Mouse (Mus musculus) cerebellum, adult 8-10 months (tissue): ENCODE data around the gene Lep.

Experiments
- DNase-seq: peaks from one replicate; pipeline ENCODE4 v3.0.0; 2022

Lep gene

DNA sequence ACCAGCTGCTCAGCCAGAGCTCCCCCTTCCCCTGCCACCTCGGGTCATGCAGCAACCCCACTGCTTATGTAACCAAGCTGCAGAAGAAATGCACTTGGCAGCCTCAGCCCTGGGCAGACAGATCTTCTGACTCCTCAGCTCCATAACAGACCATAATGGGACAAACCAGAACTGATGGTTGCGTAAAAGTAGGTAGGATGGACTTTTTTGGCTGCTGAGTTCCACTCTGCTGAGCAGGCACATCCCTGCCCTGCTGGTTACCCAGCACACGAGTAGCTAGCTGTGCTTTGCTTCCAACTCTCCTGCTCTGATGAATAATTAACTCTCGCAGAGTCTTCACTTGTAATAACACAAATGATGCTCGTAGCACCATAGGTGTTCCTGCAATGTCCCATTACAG is 10.1 kb upstream of the Lep start:
- no peak for DNase-seq

DNA sequence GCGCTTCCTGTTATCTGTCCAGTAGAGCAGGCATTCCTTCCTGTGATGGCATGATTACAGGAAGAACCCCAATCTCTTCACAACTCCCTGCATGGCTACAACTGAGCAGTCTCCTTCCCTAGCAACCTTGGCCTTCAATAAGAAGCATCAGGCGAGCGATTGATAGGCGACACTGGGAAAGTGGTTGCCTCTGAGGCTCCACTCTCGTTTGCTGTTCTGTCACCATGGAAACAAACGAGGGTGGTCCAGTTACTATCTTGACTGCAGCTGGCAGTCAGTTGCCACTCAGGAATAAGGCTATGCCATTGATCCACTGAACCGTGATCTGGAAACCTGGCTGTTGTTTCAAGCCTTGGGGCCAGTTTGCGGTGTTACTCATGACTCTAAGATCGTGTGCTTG is 7.8 kb upstream of the Lep start:
- DNase-seq, result no peak

DNA sequence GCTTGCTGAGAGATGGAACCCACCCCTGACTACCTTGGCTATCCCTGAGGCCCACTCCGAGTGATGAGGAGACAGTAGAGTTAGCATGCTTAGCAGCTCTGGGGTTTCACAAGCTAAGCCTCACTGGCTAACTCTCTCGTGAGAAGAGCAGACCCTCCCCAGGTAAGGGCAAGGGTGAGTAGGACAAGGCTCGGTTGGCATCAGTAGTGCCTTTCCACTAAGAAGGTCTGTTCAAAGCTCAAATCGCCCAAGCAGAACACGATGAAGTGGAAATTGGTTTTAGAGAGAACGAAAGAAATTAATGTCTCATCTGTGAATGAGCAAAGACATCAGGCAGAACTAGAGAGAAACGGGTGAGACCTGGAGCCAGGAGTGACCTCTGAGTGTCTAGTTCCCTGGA is 6.8 kb upstream of the Lep start:
- no peak for DNase-seq

DNA sequence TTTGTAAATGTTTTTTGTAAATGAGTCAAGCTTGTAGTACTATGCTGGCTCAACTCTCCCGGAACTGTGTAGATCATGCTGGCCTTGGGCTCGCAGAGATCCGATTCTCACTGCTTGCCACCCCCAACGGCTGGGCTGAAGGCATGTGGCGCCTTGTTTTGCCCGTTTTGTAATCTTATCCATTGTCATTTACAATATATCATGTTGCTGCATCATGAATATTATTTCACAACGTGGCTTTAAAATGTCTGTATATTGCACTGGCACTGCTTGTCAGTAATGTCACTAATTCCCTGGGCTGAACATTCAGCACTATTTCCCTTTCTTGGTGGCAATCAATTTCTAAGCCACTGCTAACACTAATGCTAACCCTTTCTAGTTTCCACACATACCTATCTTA is 3.6 kb upstream of the Lep start:
- no peak for DNase-seq

DNA sequence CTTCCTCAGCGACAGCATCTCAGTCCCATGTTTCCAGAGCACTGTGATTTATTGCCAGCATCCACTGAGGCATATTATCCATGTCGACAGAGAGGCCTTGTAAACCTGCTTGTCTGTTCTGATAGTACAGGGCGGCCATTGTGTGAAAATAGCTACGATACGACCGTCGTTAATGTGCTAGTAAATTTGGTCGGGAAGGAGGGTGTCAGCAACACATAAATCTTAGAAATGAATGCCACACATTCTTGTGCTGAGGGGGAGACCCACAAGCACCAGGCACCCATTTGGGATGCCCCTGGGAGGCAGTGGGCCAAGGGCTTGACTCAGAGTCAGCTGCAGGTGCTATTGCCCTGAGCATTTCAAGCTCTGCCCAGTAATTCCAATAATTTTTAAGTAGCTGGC is 6.4 kb downstream of the Lep start:
- no peak for DNase-seq

GRCm38 (mm10) chr6:29072258-29072657 is 12.2 kb downstream of the Lep start:
- peak; percentile 55 for DNase-seq

GRCm38 (mm10) chr6:29073462-29074132 is 13.6 kb downstream of the Lep start:
- DNase-seq, result peak; percentile 33

DNA sequence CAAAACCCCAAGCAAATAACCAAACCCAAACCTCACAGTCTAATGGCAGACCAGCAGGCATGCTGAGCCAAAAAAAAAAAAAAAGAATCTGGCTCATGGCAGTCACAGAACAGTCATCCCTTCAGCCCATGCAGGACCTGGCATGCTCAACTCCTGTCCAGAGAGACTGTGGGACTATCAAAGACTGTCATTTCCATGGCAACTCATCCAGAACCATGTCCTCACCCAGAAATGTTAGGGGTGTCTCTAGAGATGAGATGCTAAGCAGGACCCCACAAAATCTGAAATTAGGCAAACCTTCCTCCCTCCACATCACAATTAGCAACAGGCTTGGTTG is 14.1 kb downstream of the Lep start:
- DNase-seq, result no peak

DNA sequence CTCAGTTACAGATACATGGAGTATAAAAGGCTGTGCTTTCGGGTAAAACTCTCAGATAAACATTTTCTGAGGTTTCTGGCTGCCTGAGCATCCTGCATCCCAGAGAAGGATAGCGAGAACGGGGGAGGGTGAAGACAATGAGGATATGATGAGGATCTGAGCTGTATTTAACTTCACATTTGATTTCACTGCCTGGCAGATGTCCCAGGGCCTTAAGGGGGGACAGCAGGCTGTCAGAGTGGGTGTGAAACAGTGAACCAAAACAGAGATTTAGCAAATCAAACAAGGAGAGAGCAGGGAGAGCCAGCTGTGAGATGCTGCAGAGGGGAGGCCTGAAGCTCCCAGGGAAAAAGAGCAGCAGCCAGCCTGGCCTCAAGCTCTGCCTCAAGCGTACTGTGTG is 19.3 kb downstream of the Lep start:
- DNase-seq, result no peak

- DNase-seq, result no peak
Observed at GRCm38 (mm10) chr6:29081826-29082363, 21.9 kb downstream of the Lep start.

- DNase-seq, result no peak
Observed at GRCm38 (mm10) chr6:29082776-29083354, 22.8 kb downstream of the Lep start.

GRCm38 (mm10) chr6:29084401-29084800 is 24.4 kb downstream of the Lep start:
- DNase-seq, result no peak

DNA sequence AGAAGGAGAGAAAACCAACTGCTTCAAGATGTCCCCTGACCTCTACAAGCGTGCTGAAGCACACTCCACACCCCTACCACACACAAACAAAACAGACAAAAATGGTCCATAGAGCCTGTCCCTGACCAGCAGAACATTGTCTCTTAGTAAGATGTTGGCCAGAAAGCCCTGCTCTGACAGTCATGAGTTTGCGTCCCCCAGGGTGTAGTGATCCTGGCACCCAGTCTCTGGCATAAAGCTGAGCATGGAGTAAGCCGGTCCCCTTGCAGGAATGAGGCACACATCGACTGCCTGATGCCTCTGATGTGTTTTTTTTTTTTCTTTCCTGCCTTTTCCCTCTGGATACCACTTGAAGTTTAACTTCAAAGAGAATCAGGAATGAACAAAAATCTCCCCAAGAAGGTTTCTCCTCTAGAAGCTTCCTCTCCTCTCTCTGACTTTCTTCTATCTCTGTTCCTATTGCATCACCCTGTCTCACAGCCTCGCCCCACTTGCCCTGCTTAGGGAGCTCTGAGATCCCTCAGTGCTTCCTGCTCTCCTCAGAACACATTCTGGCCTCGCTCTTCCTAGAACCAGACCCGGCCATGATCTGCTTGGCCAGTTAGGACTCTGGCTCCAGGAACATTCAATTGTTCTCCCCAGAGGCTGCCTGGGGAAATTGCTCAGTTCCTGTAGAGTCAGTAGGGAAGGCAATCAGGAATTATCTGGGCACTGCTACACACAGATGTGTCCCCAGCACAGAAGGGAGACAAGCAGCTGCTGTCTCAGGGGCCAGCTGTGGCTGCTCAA is 28.1 kb downstream of the Lep start:
- no peak for DNase-seq

GRCm38 (mm10) chr6:29092234-29092633 is 32.2 kb downstream of the Lep start:
- no peak for DNase-seq

DNA sequence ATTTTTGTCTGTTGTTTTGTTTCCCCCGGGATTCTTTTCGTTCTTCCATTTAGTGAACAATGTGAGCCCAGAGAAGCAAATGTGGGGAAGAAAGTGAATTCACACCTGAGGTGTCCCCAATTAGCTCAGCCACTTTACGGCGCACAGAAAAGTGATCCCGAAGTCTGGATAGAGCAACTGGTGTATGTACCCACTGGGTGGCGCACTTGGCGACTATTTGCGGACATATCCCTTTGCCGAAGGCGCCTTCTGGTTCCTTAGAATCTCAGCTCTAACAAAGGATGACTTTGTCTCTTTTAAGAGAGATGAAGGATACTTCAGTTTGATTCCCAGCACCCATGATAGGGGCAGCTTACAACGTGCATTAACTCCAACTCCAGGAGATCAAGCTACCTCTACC is 32.9 kb downstream of the Lep start:
- DNase-seq, result no peak

DNA sequence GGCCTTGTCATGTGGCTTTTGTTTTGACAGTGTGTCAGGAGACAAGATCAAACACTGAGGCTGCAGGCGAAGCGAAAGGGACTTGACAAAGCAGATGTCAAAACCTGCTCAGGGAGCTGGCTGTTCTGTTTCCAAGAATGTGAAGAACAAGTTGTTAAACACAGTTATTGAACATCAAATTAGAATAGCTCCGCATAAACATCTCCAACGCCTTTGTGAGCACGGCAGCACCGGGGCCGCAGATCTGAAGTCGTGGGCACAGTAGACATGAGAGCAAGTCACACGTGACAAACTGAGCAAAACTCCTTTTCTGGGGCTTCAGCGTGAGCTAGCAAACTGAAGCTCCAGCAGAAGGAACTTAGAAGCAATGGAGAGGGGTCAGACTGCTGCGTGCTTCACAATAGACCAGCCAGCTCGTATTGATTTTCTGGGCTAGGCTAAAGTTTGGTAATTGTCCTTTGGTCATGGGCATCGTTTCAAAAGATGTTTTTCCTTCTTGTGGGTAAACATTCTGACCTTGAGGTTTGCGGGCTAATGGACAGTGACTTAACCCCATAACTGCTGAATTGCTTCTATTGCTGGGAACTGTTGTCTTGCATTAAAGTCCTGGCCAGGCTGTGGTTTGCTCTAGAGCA is 39.6 kb downstream of the Lep start:
- DNase-seq, result no peak

DNA sequence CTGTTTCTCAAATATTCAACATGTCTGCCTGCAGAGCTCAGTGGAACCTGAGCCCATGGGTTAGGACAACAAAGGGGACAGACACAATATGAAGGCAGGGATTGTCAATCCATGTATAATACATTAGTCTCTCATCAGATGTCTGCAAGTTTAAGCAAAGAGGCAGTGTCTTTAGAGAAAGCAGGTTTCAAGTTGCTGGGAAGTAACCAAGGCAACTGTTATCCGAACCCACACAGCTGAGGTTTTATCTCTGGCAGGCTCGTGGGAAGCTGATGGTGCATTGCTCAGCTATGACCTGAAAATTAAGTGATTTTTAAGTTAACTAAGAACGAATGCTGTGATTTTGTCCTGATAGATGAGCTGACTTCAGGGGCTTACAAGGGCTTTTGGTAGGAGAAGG is 40.4 kb downstream of the Lep start:
- no peak for DNase-seq

GRCm38 (mm10) chr6:29101248-29101864 is 41.3 kb downstream of the Lep start:
- DNase-seq, result no peak

DNA sequence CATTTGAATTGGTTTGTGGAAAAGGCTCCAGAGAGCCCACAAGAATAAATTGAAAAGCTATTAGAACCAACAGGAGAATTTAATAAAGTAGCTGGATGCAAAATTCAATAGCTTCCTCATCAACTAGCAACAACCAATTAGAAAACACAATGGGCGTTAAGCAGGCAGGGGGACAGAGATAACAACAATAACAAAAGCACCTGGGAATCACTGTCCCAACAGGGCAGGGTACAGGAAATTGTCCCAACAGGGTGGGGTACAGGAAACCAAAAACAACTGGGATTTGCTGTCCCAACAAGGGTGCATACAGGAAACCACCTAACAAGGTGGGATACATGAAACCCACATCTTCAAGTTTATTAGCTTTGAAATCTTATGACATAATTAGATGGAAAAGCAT is 48.4 kb downstream of the Lep start:
- DNase-seq, result no peak

GRCm38 (mm10) chr6:29111501-29111900 is 51.5 kb downstream of the Lep start:
- DNase-seq, result no peak

DNA sequence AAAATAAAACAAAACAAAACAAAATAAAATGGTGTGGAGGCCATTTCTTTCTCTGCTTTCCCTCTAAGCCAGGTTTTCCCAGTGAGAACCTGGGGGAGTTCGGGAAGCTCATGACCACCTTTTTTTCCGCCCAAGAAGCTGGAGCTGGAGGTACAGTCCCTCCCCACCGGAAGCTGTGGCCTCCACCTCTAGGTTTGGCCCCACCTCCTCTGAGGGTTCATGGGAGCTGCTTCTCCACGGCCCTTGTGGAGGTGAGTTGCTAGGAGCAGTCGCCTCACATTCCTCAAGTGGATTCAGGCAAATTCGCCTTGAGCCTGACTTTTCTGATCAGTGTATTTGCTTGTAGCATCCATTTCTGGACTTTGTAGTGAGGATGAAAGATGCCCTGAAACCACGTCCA is 55.7 kb downstream of the Lep start:
- no peak for DNase-seq

DNA sequence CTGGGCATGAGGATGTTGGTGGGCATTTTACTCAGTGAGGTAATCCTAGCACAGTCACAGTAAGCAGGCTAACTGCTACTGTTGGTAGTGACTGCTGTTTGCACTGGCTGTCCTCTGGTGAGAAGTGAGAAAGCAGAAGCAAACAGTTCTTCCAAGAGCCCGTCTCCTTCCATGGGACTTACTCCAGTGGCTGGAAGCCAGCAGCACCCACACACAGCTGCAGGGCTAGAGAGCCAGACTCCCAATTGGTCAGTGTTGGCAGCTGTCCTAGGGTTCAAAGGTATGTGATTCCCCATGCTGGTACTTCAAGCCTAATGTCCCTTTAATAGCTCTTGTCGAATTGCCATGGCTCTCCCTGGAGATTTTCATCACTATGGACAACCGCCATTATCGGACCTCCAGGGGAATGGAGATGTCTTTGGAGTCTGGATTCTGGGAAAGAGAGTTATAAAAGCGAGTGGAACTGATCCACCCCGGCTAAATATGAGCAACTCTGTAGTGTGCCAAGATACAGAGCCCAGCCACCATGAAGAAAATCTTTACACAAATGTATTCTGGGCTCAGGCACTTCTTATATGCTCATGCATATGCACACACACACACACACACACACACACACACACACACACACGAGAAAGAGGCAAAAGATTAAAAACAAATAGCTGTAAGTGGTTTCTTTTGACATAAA is 57.5 kb downstream of the Lep start:
- DNase-seq, result no peak

DNA sequence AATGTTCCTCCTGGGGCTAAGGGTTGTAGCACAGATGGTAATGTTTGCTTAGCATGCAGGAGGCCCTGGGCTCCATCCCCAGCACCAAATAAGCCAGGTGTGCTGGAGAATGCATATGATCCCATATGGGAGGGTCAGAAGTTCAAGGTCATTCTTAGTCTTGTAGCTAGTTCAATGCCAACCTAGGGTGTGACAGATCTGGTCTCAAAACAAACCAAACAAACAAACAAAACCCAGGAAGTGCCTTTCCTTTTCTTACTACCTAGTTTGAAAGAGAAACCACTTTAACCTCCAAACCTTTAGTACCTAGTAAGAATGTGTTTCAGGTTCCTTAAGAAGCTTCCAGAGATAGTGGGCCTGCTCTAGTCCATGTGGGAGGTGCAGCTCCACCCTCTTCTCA is 58.2 kb downstream of the Lep start:
- DNase-seq, result no peak
